Mouse (Mus musculus): ENCODE results near the gene Coil.

Gene Coil

DNA sequence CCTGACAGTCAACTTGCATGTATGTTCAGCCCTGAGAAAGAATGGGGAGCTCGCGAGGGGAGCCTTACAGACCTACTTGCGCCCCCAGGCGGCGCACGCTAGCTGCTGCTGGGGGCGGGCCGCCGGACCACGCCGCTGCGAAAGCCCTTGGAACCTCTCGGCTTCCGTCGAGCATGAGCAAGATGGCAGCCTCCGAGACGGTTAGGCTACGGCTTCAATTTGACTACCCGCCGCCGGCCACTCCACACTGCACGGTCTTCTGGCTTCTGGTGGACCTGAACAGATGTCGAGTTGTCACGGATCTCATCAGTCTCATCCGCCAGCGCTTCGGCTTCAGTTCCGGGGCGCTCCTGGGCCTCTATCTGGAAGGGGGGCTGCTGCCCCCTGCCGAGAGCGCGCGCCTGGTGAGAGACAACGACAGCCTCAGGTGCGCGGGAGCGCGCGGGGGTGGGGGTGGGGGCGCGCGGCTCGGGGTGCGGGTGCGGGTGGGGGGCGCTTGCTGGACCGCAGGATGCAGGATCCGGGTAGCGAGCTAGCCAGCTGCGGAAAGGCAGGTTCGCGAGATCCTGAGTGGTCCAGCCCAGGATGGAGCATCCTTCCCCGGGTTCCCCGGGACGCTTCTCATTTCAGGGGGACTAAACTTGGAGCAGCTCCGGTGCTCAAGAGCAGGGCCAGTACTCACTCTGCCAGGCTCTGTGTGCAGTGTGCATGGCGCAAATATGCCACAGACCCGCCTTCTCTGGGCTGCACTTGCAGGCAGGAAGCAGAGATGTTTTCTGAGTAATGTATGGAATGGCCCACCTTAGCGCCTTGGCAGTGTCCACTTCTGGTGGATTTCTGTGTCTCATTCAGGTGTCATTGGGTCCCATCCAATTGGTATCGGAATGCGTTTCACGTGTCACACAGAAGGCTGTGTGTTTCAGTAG, 4.0 kb downstream of the Coil start:
- peak; percentile 96 for DNase-seq

DNA sequence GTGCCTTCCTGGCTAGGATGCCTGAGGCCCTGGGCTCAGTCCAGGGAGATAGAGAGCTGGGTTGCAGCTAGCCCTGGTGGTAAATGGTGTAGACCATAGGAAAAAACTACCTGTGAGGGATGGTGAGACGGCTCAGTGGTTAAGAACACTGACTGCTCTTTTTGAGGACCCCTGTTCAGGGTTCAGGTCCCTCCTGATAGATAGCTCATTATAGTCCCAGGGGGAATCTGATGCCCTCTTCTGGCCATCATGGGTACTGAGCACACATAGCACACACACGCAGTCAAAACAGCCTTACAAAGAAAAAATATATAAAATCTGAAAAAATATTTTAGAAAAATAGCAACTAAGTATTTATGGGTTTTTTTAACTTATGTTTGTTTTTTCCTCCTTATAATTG, 6.3 kb downstream of the Coil start:
- DNase-seq = peak; percentile 56

DNA sequence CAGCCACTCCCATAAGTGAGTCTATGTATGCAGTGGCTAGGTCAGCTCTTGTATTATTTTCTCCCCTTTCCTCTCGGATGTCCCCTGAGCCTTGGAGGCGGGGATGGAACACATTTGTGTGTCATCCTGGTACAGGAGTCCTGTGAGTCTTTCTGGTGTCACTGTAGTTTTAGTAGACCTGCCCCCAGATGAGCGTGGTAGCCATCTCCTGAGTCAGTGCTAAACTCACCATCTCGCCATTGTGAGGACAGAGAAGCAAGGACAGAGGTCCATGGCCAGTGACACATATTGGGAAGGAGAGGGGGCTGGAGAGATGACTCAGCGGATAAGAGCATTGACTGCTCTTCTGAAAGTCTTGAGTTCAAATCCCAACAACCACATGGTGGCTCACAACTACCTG, 7.1 kb downstream of the Coil start:
- DNase-seq = no peak

DNA sequence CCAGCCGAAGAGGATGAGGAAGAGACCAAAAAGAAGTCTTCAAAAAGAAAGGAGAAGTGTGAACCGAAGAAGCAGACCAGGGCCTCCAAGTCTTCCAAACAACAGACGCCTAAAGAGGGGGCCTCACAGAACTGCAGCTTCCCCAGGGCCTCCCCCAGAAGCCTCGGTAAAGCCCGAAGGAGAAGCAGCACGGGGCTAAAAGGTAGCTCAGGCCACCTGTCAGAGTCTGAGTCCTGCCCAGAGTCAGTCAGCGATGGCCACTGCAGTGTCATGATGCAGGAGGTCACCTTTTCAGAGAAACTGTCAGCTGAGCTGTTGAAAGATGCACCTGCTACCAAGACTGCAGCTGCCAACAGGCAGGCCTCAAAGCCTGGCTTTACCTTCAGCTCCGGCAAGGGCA, 11.3 kb downstream of the Coil start:
- DNase-seq = no peak

DNA sequence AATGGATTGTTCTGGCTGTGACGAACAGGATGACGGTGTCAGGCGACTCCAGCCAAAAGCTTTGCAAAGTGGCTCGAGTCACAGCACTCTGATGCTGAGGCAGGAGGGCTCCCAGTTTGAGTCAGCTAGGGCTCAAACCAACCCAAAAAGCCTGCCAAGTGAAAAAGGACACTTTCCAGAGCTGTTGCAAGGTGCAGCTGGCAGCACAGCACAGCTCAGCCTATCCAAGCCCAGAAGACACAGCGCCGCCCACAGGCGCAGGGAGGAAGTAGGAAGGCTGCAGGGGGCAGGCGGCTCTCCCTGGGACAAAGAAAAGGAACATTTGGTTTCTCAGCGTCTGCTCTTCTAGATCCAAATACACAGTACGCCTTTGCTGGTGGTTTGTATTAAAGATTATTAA, 16.6 kb downstream of the Coil start:
- no peak for DNase-seq

DNA sequence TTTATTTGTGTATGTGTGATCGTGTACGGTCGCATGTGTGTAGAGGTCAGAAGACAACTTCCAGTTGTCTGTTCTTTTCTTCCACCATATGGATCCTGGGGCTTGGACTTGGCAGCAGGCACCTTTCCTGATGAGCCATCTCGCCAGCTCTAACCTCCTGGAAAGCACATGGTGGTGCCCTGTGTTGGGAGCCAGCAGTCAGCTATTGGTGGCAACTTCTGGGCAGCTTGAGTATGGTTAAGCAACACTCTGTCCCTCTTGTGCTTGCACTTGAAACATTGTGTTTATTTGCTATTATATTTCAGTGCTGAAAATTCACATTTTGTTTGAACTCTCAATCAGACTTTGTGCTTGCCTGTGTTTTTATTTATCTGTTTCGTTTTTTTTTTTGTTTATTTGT, 18.9 kb downstream of the Coil start:
- DNase-seq = no peak

DNA sequence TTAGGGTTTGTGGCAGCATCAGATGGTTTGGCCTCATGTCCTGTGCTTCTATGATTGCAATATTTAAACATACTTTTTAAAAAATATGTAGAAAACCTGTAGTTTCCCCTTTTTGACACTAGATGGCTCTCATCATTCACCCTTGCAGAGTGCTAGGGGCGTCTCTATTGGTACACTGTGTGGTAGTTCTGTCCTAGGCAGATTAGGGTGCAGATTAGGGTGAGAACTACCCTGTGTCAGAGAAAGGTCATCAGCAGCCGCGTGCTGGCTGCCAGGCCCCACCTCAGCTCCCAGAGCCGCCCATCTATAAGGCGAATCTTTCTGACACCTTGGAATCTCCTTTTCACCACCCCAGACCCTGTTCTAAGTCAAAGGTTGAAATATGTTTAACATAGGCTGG, 19.5 kb downstream of the Coil start:
- no peak for DNase-seq

DNA sequence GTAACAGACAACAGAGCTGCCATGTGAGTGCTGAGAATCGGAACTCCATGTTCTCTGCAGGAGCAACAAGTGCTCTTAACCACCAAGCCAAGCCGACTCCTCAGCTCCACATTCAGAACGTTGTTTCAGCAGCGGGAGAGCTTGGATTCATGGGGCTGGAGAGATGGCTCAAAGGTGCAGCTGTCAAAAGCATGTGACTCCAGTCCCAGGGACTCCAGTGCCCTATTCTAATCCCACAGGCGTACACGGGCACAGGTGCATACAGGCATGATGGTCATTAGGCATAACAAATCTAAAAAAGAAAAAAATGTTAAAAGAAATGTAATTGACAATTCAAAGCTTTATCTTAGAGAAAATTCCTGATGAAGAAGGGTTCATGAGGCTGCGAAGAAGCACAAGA, 23.1 kb downstream of the Coil start:
- no peak for DNase-seq

DNA sequence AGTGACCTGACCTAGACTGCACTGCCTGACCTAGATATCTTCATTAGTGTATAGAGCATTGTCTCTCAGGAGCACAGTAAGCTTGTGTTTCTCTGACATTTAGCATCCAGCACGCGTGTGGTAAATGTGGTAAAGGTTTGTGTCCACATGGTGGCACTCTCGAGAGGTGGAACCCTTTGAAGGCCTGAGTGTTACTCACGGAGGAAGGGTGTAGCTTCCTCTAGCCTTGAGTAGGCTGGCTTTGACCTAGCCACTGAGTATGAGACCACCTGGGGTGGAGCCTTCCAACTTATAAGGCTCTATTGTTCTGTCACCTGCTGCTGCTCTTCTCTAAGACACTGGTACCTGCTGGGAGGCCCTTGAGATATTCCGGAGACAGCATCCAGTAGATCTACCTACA, 23.6 kb downstream of the Coil start:
- DNase-seq = peak; percentile 84

DNA sequence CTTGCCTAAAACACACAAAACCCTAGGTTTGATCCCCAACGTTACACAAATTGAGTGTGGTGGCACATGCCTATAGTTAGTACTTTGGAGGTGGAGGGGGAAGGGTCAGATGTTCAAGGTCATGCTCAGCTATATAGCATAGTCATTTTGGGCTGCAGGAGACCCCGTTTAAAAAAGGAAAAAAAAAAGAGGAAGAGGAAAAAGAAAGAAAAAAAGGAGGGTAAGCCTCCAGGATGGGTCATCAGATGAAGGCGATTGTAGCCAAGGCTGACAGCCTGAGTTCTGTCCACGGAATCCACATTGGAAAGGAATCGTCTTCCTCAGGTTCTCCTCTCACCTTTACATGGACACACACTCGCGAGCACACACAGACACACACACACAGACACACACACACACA, 24.4 kb downstream of the Coil start:
- no peak for DNase-seq

DNA sequence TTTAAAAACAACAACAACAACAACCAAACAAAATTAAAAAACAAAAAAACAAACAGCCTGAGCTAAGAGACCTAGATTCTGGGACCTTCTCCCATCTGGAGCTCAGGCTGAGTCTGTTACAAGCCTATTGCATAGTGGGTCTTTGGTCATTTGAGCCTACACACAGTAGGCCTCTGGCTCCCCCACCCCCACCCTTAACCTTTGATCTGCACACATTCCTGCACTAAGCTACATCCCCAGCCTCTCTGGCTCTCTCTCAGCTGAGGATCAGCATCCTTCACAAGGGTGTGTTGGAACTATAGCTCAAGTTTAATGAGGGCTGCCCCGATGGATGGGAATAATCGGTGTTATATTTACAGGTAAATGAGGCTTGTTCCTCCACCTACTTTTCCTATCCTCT, 25.6 kb downstream of the Coil start:
- no peak for DNase-seq

DNA sequence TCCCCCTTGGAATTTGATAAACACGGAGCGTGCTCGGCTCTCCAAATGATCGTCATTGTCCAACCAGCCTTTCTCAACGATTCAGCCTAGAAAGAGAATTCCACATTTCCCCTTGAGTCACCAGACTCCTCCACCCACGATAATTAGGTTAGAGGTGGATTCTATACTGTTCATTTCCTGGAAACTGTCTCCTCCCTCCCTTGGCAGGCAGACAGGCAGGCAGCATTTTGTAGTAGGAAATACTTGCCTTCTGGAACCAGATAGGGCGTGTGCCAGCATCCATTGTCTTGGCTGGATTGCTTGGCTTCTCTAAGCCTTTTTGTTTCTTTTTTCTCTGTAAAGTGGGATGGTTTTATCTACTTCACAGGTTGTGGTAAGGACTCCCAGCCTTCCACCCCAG, 26.4 kb downstream of the Coil start:
- no peak for DNase-seq

DNA sequence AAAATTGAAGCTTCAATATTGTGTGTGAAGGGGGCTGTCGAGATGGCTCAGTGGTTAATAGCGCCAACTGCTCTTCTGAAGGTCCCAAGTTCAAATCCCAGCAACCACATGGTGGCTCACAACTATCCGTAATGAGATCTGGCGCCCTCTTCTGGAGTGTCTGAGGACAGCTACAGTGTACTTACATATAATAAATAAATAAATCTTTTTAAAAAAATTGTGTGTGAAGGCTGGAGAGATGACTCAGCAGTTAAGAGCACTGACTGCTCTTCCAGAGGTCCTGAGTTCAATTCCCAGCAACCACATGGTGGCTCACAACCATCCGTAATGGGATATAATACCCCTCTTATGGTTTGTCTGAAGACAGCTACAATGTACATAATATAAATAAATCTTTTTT, 27.3 kb downstream of the Coil start:
- peak; percentile 36 for DNase-seq

DNA sequence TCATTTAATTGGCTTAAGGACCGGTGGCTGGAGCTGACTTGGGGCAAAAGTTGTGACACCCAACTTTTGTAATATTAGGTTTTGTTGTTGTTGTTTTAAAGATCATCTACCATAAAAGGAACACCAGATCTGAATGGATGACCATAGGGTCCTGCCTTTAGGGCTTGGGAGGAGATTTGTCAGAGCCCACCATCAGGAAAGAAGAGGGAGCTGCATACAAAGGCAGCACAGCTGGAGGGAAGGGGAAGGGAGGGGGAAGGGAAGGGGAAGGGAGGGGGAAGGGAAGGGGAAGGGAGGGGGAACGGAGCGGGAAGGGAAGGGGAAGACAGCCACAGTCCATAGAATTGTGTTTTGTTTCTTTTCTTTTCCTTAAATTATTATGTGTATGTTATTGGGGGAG, 28.4 kb downstream of the Coil start:
- DNase-seq = no peak

DNA sequence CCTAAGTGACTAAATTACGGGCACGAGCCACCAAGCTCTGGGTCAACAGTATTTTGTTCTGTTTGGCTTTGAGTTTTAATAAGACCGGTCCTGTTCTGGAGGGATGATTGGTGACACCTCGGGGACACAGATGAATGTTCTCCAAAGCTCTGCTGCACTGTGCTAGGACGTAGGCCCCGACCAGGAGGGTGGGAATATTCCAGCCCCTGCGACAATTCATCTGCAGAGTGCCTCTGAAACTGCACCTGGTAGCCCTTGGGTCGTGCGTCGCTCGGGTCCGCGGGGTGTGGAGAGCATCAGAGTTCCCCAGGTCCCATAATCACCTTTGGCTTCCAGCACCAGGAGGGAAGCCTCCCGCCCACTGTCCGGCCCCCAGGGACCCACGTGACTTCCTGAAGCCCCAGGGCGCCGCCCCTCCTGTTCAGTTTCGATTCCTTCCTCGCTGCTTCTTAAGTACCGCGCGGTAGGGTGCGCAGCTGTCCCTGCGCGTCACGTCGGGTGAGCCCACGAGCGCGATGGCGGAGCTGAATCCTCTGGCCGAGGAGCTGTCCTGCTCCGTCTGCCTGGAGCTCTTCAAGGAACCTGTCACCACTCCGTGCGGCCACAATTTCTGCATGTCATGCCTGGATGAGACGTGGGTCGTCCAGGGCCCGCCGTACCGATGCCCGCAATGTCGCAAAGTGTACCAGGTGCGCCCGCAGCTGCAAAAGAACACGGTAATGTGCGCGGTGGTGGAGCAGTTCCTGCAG, 29.1 kb downstream of the Coil start, which contains the start of gene Trim25:
Gene Trim25, plus strand, starts transcription at position 403 of the 749 bp plus-strand sequence.
- DNase-seq = peak; percentile 94

DNA sequence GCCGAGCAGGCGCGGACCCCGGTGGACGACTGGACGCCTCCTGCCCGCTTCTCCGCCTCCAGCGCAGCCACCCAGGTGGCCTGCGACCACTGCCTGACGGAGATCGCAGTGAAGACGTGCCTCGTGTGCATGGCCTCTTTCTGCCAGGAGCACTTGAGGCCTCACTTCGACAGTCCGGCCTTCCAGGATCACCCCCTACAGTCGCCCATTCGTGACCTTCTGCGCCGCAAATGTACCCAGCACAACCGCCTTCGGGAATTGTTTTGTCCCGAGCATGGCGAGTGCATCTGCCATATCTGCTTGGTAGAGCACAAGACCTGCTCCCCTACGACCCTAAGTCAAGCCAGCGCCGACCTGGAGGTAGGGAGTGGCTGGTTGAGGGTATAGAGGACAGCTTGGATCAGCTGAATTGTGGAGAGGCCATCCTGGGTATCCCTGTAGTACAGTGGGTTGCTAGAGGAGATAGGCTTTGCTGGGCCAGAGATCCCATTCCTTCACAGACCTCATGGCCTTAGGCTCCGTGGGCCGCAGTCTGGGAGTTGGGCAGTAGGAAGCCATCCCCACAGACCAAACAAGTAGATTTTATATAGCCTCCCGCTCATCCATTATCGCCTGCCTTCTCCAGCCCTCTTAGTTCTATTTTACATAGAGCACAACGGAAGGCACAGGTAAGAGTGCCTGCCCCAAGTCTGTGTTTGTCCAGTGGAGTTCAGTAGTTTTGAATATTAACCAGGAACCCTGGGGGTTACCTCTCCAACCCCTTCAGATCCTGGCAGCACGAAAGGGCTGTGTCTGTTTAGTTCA, 29.9 kb downstream of the Coil start:
- no peak for DNase-seq

DNA sequence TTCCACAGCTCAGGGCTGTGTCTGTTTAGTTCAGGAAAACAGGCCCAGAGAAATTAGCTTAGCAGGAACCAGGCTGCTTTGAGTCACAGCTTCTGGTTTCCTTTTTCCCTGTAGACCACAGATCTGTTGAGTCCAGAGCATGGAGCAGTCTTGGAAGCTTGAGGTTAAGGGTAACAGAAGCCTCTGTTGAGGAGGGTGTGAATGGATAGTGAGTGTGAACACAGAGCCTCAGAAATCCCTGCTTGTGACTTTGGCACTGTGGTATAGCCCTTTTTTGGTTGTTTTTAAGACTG, 30.4 kb downstream of the Coil start:
- DNase-seq = no peak

DNA sequence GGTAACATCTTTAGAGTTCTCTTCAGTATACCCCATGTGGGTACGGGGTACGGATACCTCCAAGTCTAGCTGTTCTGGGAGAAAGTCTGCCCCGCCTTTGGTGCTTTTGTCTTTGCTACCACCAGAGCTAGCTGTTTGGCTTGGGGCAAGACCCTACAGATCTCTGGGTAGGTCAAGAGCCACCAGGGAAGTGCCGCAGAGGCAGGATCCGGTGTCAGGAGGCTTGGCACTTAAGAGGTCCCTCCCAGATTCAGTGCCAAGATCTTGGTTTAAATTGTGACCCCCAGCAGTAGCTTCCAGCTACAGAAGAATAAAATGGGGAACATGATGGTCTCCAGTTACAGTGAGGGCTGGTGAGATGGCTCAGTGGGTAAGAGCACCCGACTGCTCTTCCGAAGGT, 31.5 kb downstream of the Coil start:
- DNase-seq = no peak

DNA sequence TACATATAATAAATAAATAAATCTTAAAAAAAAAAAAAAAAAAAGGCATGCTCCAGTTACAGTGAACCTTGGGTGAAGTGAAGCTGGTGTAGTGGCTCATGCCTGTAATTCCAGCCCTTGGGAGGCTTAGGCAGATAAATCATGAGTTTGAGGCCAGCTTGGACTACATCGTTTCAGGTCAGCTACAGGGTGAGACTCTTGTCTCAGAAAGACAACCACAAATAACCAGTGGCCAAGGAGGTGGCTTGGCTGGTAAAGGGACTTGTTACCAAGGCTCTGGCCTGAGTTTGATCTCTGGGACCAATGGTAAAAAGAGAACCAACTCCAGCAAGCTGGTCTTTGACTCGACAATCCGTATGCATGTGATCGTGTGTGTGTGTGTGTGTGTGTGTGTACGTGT, 32.0 kb downstream of the Coil start:
- DNase-seq = no peak

DNA sequence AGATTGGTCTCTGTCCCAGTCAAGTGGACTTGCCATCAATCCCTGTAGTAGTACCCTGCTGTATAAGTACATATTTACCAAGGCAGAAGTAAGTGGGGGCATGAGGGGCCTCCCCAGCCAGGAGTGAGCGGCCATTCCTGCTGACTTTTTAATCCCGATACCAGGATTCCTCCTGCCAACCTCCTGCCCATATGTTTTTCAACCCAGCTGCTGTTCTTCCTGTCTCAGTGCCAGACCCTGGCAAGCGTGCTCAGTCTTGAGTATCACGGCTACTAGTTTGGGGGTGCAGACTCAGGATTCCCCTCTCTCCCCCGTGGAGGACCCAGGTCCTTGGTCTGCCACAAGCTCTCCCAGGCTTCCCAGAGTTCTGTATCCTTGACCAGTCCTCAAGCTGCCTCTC, 32.6 kb downstream of the Coil start:
- DNase-seq = no peak

DNA sequence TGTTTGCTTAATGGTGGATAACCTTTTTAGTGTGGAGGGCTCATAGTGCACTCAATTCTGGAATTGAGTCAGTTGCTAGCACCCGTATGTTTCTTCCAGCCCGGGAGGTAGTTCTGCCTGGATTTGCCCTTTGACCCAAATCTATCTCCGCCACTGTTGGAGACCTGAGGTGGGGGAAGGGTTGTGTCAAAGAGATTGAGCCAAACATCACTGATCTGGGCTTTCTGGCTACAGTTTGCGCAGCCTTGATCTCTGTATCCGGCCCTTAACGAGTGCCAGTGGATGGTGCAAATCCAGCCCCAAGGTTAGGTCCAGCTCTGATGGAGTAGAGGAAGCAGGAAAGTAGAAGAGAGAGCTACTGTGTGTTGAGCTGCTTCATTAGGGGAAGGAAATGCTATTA, 33.0 kb downstream of the Coil start:
- no peak for DNase-seq

DNA sequence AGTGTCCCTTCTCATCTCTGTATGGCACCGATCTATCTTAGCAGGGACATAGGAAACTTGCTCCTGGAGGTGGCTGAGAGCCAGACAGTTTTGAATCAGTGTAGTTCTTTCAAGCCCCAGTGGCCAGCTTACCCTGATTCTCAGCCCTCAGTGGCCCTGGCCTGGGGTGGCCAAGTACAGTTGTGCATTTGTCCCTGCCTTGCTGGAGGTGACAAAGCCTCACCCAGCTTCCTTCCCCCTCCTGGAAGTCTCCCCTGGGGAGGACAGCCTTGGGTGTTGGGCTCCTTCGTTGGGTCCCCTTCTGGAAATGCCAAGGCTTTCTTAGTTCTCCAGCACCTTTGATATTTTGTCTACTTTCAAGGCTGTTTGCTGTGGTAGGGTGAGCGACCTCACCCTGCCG, 33.7 kb downstream of the Coil start:
- no peak for DNase-seq

DNA sequence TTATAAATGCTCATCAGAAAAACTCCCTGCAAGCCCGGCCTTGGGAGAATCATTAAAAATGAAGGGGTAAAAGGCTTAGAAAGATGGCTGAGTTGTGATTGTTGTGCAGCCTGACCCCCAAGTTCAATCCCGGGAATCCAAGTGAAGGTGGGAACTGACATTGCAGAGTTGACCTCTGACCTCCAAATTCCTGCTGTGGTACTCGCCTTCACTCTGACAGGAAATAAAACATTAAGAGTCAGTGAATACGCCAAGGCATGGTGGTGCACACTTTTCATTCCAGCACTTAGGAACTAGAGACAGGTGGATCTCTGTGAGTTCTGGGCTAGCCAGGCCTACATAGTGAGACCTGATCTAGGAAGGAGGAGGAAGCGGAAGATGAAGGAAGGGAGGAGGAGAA, 35.4 kb downstream of the Coil start:
- no peak for DNase-seq

DNA sequence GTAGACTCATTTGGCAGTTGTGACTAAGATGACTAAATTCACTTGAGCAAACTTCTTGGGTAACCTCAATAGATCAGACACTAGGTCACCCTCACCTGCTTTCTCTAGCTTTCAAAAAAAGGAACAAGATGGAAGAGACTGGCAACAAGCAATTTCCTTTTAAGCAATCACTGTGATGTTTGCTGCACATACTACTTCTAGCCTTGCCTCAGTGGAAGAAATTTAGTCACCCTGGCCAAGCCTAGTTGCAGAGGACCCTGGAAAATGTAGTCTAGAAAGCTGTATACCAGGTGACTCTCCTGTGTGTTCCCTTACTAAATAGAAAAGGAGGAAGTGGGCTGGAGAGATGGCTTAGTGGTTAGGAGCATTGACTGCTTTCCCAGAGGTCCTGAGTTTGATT, 36.4 kb downstream of the Coil start:
- DNase-seq = no peak
